Mouse (Mus musculus): ENCODE measurements at regions not wholly inside any gene's neighbourhood (a gene's known extent, or its start where the extent isn't known, plus 50 kb on each side); places are given as distances from the start of the nearest gene placed in this dataset.
A peak's percentile ranks its signal among the peaks of the same experiment; 100 is the strongest.

DNA sequence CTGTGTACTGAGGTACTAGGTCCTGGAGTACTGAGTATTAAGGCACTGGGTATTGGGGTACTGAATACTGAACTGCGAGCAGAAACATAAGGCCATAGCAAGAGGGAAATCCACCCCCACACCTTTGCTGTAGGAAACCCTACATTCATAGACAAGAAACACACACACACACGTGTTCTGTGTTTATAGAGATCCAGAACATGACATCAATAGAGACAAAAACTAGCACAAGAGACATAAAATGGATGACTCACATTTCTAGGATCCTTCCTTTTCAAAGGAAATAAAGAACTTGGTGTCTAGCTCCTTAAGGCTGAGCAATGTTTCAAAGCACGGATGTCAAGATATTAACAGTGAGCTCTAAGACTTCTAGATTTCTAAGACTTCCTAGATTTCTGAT is 49.9 kb upstream of the Nepro start:
- intact Hi-C loops (cut with DNase I), result no loop called here
- no peak for DNase-seq (ENCODE audit: low spot score in 2 of 2)

DNA sequence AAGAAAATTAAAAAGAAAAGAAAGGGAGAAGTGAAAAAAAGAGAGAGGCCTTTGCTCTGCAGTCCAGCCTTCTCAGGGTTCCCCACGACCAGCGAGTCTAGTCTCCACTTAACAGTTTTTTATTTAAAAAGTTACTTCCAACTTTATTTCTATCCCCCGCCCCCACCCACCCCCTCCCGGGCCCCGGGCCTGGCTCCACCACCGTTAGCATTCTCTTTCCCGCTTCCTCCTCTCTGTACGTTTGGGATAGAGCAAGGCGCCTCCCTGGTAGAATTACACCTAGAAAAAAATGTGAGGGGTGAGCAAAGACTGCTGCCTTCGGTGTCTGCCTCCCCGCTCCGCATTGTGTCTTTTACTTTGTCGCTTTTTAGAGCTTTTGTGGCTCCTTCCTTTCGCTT is 51.7 kb upstream of the Nepro start:
- no peak for DNase-seq (ENCODE audit: low spot score in 2 of 2)
- intact Hi-C loops (cut with DNase I), result no loop called here

DNA sequence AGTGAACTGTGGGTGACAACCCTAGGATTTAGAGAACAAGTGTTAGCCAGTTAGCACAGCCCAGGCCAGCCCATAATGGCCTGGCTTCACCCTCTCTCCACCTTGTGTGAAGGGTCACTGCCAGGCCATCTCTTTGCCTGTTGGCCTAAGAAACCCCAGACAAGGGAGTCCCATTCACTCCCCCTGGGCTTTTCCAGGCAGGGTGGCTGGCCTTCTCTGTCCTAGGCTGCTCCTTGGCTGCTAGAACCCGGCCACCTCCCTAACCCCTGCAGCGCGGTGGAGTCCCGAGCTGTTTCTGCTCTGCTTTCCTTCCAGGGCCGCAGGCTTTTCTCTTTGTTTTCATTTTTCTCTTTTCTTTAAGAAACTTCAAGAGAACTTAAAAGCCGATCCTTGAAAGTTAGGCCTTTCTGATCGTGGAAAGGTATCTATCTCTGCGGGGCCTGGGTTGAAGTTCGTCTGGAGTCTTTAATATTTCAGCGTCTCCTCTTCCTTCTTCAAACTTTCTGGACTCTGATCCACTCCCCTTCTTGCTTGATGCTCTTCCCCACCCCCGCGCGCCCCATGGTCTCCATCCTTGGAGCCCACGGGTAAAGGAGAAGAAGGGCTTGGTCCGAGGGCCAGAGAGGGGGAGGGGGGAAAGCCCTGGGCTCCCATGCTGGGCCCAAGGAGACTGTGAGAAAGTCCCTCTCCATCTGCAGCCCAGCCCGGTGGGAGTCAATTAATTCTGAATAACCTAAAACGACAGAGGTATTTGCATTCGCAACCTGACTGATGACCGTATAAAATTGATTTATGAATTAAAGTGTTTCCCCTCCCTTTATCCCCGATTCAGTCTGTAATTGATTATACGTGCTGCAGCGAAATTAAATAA is 52.3 kb upstream of the Nepro start:
- intact Hi-C loops (cut with DNase I), result no loop called here
- no peak for DNase-seq (ENCODE audit: low spot score in 2 of 2)

DNA sequence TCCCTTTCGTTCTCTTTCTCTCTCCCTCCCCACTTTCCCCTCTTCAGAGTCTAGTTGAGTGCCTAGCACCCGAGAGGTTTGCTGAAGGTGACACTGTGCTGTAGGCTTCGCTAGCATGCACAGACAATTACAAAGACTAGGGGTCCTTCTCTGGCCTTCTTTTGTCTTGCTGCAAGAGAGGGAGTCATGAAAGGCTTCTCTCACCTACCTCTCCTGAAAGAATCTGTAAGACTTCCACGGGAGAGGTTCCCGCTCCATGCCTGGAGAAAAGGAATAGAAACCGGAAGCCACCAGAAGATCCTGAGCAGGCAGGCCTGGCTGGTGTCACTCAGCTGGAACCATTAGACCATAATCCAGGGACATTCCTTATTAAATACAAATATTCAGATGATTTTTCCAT is 56.0 kb upstream of the Nepro start:
- intact Hi-C loops (cut with DNase I), result no loop called here
- no peak for DNase-seq (ENCODE audit: low spot score in 2 of 2)

DNA sequence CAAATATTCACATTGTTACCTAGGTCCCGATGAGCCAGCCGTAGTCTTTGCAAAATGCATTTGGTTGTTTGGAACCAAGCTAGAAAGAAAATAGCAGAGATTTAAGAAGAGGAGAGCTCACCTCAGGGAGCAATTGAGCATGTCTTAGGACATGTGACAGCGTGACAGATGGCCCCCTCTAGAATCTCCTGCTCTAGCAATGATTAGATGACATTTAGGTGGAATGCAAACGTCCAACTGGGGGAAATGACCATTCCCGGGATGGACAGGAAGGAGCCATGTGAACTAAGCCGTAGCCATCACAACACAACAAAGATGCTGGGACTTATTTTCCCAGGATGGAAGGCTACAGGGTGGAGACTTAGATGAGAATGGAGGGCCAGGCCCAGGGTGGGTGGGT is 57.0 kb upstream of the Nepro start:
- intact Hi-C loops (cut with DNase I), result no loop called here

DNA sequence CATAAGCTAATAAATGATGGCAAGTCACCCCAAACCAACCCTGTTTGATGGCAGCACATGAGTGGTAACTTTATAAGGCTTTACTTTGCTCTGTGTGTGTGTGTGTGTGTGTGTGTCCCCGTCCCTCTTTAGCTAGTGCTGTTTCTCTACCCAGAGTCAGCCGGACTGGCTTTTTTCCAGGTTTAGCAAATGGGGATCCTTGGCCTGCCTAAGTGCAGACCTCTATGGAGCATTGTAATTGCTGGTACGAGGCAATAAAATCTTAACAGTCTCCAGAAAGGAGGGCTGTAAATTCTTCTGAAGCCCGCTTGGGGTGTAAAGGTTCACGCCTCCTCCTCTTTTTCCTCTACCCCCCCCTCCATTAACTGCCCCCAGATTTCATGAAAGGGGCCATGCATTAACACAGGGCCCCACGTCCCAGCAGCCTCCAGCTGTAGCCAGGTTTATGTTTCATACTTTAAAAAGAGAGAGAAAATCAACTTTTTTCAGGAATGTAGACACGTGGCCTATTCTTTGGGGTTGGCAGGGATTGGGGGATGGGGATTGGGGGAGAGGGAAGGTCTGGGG is 57.6 kb upstream of the Nepro start:
- intact Hi-C loops (cut with DNase I), result no loop called here
- DNase-seq (ENCODE audit: low spot score in 2 of 2), result no peak

More for the DNA sequence above, 57.0 kb upstream of the Nepro start:
- no peak for DNase-seq (ENCODE audit: low spot score in 2 of 2)

DNA sequence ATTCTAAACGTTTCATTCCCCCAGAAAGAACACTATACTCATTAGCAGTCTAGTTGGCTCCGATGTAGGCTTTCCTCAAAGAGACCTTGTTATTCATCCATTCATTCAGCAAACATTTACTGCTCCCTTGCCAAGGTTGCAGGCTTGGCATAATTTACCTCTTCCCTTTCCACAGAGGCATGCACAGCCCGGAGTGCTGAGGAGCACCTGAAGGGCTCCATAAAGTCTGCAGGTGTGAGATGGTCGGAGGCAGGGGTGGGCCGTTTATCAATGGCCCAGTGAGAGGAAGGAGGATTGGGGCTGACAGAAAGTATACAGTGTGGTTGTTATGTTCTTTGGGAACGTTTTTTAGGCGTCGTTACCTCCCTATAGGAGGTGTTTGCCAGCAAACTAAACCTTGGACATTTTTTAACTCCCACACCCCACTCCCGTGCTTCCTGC is 58.6 kb upstream of the Nepro start:
- no peak for DNase-seq (ENCODE audit: low spot score in 2 of 2)

DNA sequence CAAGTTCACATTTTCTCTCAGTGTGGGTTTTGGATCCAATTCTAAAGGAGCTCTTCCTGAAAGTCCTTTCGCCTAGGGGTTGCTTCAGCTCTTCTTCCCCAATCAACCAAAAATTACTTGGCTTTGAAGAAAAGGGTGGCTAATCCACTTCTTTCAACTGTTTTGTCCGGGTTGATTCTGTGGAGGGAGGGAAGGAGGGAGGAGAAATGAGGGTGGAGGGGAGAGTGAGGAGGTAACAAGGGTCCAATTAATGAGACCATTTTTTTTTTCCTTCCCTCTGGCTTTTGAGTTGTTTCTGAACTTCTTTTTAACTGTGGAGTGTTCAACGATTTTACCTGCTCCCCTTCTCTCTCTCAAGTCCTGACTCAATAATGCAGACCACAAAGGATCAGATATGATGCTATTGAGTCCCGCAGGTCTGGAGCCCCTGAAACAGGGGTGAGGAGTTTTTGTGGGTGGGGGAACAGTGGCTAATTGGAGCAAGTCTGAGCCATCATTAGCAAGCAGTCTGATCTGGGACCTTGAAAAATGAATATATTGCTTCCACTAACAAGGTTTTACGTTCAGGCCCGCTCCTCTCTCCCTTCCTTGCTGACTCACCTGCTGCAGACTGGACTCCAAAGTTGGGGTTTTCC is 61.0 kb upstream of the Nepro start:
- DNase-seq (ENCODE audit: low spot score in 2 of 2), result no peak
- intact Hi-C loops (cut with DNase I), result no loop called here

More for the DNA sequence above, 58.6 kb upstream of the Nepro start:
- intact Hi-C loops (cut with DNase I), result no loop called here

DNA sequence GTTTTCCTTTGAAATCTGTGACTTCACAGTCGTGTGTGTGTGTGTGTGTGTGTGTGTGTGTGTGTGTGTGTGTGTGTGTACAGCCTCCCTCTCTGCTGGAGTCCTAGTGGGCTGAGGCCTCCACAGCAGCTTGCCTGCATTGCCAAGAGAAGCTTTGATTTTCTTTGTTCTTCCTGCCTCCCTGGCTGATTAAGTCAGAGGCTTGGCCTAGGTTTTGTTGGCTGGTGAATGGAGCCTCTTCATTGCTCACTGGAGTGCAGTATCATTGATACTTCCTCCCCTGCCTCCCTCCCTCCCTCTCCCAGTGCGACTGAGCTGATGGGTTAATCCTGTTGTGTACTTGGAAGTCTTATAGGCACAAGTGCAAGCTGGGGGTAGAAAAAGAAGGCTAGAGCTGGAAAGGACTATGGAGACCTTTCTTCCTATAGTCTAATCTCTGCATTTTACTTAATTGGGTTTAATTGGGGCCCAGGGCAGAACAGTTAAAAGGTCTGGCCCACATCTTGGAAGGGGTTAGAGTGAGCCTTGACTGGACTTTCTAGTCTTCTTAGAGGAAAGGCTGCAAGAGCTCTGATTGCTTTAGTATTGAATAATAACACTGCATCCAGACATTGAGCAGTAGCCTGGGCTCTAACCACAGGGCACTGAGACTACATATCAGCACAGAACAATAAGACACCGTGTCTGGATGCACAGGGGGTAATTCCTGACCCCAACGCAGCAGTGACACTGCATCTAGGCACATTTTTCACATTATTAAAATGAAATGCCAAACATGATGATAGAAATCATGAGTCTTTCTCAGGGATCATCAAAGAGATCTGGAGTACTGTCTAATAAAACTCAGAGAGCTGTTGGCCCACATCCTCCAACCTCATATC is 62.9 kb upstream of the Nepro start:
- DNase-seq (ENCODE audit: low spot score in 2 of 2), result no peak
- intact Hi-C loops (cut with DNase I), result no loop called here

DNA sequence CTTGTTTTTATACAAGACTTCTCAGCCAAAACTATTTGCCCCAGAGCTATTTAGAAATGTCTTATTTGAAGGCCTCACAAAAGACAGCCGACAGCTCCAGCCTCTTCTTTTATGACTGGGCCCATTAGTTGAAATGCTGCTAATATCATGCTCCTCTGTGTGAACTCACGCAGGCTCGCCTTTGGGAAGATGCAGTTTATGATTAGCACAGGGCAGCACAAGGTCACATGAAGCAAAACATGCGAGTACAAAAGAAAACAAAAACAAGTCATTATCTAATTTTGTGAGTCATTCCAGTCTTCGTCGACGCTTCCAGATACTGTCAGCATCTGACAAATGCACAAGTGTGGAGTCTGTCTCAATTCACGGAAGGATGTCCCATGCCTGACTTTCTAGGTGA is 65.8 kb upstream of the Nepro start:
- DNase-seq (ENCODE audit: low spot score in 2 of 2), result no peak
- intact Hi-C loops (cut with DNase I), result no loop called here

DNA sequence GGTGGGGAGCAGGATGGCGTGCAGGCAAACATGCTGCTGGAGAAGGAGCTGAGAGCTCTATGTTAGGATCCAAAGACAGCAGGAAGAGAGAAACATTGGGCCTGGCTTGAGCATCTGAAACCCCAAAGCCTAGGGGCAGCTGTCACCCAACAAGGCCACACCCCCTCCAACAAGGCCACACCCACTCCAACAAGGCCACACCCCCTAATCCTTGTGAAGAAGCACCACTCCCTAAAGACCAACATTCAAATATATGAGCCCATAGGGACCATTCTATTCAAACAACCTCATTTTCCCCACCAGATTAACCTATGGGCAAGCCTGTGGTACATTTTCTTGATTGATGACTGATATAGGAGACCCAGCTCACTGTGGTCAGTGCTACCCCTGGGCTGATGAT is 67.9 kb upstream of the Nepro start:
- intact Hi-C loops (cut with DNase I), result no loop called here
- no peak for DNase-seq (ENCODE audit: low spot score in 2 of 2)

DNA sequence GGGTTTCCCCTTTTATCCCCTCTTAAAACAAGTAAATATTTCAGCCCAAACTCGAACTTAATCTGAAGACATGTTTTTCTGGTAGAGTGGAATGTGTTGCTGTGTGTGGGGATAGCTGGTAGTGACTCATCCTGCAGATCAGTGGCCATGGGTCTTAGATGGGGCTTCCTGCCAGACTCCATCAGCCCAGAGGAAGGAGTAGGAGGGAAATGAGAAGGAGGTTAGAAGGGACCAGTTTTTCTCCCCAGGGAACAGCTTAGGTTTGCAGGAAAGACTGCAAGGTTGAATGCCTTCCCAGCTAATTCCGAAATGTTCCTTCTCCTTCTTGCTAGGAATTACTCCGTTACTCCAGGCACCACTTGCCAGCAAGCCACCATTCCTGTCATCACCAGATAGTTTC is 68.8 kb upstream of the Nepro start:
- DNase-seq (ENCODE audit: low spot score in 2 of 2), result no peak
- intact Hi-C loops (cut with DNase I), result no loop called here

DNA sequence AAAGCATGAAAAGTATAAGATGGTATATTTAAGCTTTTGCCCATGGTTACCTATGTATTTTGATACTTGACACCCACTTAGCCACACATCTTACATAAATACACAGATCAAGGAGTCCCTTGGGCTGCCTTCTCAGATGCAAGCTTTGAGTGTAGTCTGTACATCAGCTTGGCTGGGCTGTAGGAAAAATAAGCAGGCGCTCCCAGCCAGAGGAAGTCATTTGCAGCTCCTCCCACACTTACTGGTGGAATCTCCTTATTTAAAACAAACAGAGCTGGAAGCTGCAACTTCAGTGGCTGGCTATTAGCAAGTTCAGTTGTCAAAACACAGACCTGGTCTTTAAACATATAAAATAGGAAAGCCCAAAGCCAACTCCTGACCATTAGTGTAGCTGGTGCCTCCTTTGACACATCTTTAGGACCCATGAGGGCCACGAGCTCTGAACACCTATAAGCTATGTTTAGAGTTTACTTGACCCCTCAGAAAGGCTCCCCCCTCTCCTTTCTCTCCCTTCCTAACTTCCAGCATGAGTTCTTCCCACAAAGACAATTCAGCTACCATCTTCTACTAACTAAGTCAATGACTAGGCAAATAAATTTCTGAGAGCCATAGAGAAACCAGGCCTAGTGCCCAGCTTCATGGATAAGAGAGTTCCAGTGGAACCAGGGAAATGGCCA is 75.4 kb upstream of the Nepro start:
- no peak for DNase-seq (ENCODE audit: low spot score in 2 of 2)
- intact Hi-C loops (cut with DNase I), result no loop called here

DNA sequence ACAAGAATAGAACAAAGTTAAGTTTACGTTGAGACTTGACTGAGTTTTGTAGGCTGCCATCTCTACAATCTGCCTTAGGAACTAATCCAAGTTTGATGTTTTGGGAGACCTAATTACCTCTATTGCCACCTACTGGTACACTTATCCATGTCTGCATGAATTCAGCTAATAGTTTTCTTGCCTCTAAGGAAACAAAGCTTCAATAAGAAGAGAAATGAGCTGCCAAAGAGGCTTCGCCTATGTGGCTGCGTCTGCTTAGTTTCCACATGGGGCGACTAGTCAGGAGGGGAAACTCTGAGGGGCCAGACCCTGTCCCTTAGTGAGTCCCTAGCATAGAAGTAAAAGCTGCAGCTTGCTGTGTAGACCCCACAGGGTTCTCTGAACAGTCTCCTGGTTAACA is 80.1 kb upstream of the Nepro start:
- intact Hi-C loops (cut with DNase I), result loop anchor here (5.0 kb wide), 1 partner anchor 157 kb away; no protein-coding TSS in a partner anchor
- DNase-seq (ENCODE audit: low spot score in 2 of 2), result peak in 1 of 2 experiments; percentile 44

DNA sequence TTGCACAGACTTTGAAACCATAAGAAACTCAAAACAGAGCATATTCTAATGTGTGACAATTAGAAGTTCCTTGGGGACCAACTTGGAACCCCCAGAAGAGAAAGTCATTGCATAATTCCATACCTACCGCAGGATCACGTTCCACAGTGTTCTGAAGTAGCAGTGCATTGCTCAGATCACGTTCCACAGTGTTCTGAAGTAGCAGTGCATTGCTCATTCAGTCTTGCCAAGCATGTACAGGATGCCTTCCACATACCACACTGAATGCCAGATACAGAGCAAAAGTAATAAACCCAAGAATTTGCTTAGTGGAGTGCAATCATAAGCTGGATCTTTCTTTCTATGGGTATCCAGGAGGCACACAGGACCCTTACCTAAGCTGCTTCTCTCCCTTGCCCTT is 78.4 kb upstream of the Boc start:
- intact Hi-C loops (cut with DNase I), result no loop called here
- DNase-seq (ENCODE audit: low spot score in 2 of 2), result no peak

DNA sequence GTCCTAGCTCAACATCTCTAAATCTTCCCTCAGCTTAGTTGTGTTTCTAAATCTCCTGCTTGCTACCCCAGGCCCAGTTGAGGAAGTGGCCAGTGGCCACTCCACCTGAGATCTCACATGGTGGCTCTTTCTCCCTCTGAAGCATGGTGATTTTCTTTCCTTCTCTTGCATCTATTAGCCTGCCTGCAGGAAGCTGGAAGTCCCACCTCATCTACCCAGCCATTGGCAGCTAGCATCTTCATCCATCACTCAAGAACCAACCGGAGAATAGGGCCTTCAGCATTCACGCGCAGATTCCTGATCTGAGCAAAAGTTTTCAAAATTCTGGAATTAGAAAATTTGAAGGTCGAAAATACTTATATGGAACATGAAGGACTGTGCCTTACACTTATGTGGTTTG is 75.8 kb upstream of the Boc start:
- intact Hi-C loops (cut with DNase I), result no loop called here
- no peak for DNase-seq (ENCODE audit: low spot score in 2 of 2)

DNA sequence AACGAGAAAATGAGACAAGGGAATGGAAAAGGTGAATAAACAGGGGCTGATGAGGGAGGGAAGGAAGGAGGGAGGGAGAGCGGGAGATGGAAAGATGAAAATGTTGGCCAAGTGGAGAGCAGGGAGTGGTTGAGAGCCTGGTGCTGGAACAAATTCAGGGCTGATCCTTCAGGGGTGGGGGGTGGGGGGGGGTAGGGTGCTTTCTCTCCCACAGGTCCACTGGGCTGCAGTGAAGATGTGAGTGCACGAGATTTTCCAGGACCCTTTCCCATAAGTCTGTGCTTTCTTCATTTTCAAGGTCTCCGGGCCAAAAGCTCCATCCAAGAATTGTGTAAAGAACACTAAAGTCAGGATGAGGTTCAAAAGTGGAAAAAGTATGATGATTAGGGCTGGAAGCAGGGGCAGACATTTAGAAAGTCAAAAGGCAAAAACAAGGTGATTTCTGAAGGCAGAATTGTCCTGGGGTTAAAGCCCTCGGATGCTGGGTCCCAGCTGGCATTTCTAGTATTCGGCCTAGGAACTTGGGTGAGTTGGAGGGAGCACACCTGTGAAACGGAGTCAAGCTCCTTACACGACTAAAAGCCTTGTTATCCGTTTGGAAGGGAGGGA is 74.5 kb upstream of the Boc start:
- DNase-seq (ENCODE audit: low spot score in 2 of 2), result no peak
- intact Hi-C loops (cut with DNase I), result no loop called here

DNA sequence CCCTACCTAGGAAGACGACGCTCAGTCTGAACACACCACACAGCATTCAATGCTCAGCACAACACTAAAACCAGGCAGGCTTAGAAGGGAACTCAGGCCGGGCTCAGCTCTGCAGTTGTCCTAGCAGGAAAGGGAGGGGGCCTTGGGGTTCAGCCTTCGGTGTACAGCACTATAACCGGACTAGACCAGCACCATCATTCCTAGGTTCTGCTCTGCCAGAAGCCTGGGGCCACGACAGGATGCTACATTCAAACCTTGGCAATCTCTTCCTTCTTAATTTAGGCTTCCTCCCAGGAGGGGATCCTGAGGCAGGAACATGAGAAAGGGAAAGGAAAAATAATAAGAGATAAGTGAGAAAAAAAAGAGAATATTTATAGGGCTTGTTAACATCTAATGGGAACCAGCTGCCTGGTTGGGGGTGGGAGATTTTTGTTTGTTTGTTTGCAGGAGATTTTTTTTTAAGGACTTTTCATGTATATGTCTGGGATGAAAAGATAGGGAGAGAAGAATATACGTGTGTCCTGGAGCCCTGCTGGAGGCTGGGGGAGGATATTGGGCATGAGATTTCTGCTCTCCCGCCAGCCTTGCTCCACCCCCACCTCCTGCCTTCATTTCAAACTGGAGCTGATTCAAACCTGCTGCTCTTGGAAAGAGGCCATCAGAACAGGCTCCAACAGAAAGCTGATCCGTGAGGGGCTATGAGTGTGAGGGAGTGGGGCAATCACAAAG is 73.8 kb upstream of the Boc start:
- DNase-seq (ENCODE audit: low spot score in 2 of 2), result peak; percentile 57 to 61
- intact Hi-C loops (cut with DNase I), result no loop called here
